Mouse (Mus musculus): ENCODE results near the gene Ncln. TPM values are rescaled to one million over a fixed set of nuclear protein-coding genes. Genes with fewer than 3 reads are reported as not detected.

Gene Ncln
- 70.4 and 80.9 TPM in 2 replicates for polyA plus RNA-seq (2015; fragmentation: Nextera tagmentation; extraction: Ambion mirVana)

GRCm38 (mm10) chr10:81496264-81496901 is at the start of gene Ncln:
Ncln (minus strand) TSS chr10:81496392.
- Histone ChIP-seq H3K9me3 (ENCODE audit: control insufficient read depth, low read length) (no peaks in the 10 kb centered on the region), H3K4me3 (replicated peaks; ENCODE audit: low read length) (peak within 1 kb of the TSS; percentile 75), H3K27me3 (replicated peaks; ENCODE audit: control insufficient read depth, insufficient read depth, low read length) (no peaks in the 10 kb centered on the region), H3K27ac (ENCODE audit: low read length) (peak within 1 kb of the TSS; percentile 71), H3K36me3 (ENCODE audit: control insufficient read depth, insufficient read depth) (0 out of 2 replicates have a peak, but pooled peaks cover 3% of the 10 kb centered on the region), H3K4me2 (ENCODE audit: low read length) (peak within 1 kb of the TSS; percentile 77), H3K4me1 (replicated peaks; ENCODE audit: control insufficient read depth, insufficient read depth, low read length) (peaks cover 19% of the 10 kb centered on the region), H3K9ac (replicated peaks; ENCODE audit: low read depth, low read length) (peak within 1 kb of the TSS; percentile 75)
- peak; percentile 98 for ATAC-seq
- under 1% methylated on average over 43 of the region's 45 CpGs for WGBS

- Histone ChIP-seq H3K27me3 (replicated peaks; ENCODE audit: control insufficient read depth, insufficient read depth, low read length) (no peaks in the 10 kb centered on the region), H3K27ac (ENCODE audit: low read length) (peak within 1 kb of the TSS; percentile 96), H3K4me1 (replicated peaks; ENCODE audit: control insufficient read depth, insufficient read depth, low read length) (peaks cover 24% of the 10 kb centered on the region), H3K4me3 (replicated peaks; ENCODE audit: low read length) (peak within 1 kb of the TSS; percentile 93), H3K9ac (replicated peaks; ENCODE audit: low read depth, low read length) (peak within 1 kb of the TSS; percentile 97), H3K36me3 (ENCODE audit: control insufficient read depth, insufficient read depth) (no peaks in the 10 kb centered on the region), H3K4me2 (ENCODE audit: low read length) (peak within 1 kb of the TSS; percentile 99), H3K9me3 (ENCODE audit: control insufficient read depth, low read length) (no peaks in the 10 kb centered on the region)
- under 1% methylated on average over 49 of the region's 59 CpGs for WGBS
- peak; percentile 98 for ATAC-seq
Observed at GRCm38 (mm10) chr10:81545161-81545747, 49.1 kb upstream of the Ncln start, which contains the start of gene Gna11. Gna11 (minus strand) TSS chr10:81545190.

GRCm38 (mm10) chr10:81544296-81545160 is 48.3 kb upstream of the Ncln start:
- under 1% methylated on average over 92 of the region's 93 CpGs for WGBS
- ATAC-seq, result peak; percentile 29

GRCm38 (mm10) chr10:81543633-81544032 is 47.4 kb upstream of the Ncln start:
- Histone ChIP-seq H3K27ac (ENCODE audit: low read length) (no peak overlapping the region; the same call in 1 of the 2 replicates), H3K27me3 (replicated peaks; ENCODE audit: control insufficient read depth, insufficient read depth, low read length) (no peaks in the 10 kb centered on the region), H3K4me2 (ENCODE audit: low read length) (peak overlapping the region; percentile 99), H3K9me3 (ENCODE audit: control insufficient read depth, low read length) (no peaks in the 10 kb centered on the region), H3K4me3 (replicated peaks; ENCODE audit: low read length) (peak overlapping the region; percentile 93), H3K36me3 (ENCODE audit: control insufficient read depth, insufficient read depth) (no peaks in the 10 kb centered on the region), H3K4me1 (replicated peaks; ENCODE audit: control insufficient read depth, insufficient read depth, low read length) (peaks cover 24% of the 10 kb centered on the region), H3K9ac (replicated peaks; ENCODE audit: low read depth, low read length) (peak overlapping the region; percentile 97)
- no peak for ATAC-seq
- WGBS, result 56% methylated on average over 1 of the region's 1 CpGs

More at GRCm38 (mm10) chr10:81544296-81545160, 48.3 kb upstream of the Ncln start:
- no peaks in the 10 kb centered on the region for H3K27me3 ChIP-seq (replicated peaks; ENCODE audit: control insufficient read depth, insufficient read depth, low read length)
- H3K9ac ChIP-seq (replicated peaks; ENCODE audit: low read depth, low read length), result peak overlapping the region; percentile 97
- peaks cover 24% of the 10 kb centered on the region for H3K4me1 ChIP-seq (replicated peaks; ENCODE audit: control insufficient read depth, insufficient read depth, low read length)
- H3K9me3 ChIP-seq (ENCODE audit: control insufficient read depth, low read length), result no peaks in the 10 kb centered on the region
- H3K4me2 ChIP-seq (ENCODE audit: low read length), result peak overlapping the region; percentile 99
- H3K27ac ChIP-seq (ENCODE audit: low read length), result peak overlapping the region; percentile 77
- peak overlapping the region; percentile 93 for H3K4me3 ChIP-seq (replicated peaks; ENCODE audit: low read length)
- no peaks in the 10 kb centered on the region for H3K36me3 ChIP-seq (ENCODE audit: control insufficient read depth, insufficient read depth)

GRCm38 (mm10) chr10:81542727-81543460 is 46.7 kb upstream of the Ncln start:
- peak overlapping the region; percentile 99; the same call in 1 of the 2 replicates for H3K4me2 ChIP-seq (ENCODE audit: low read length)
- no peaks in the 10 kb centered on the region for H3K9me3 ChIP-seq (ENCODE audit: control insufficient read depth, low read length)
- 0 out of 2 replicates have a peak overlapping the region, but pooled peaks have one; percentile 8 for H3K9ac ChIP-seq (replicated peaks; ENCODE audit: low read depth, low read length)
- H3K27ac ChIP-seq (ENCODE audit: low read length), result no peak overlapping the region
- H3K4me3 ChIP-seq (replicated peaks; ENCODE audit: low read length), result no peak overlapping the region
- peaks cover 24% of the 10 kb centered on the region for H3K4me1 ChIP-seq (replicated peaks; ENCODE audit: control insufficient read depth, insufficient read depth, low read length)
- H3K27me3 ChIP-seq (replicated peaks; ENCODE audit: control insufficient read depth, insufficient read depth, low read length), result no peaks in the 10 kb centered on the region
- WGBS, result 74% methylated on average over 7 of the region's 7 CpGs
- no peaks in the 10 kb centered on the region for H3K36me3 ChIP-seq (ENCODE audit: control insufficient read depth, insufficient read depth)
- no peak for ATAC-seq

- Histone ChIP-seq H3K4me1 (replicated peaks; ENCODE audit: control insufficient read depth, insufficient read depth, low read length) (peaks cover 24% of the 10 kb centered on the region), H3K9me3 (ENCODE audit: control insufficient read depth, low read length) (no peaks in the 10 kb centered on the region), H3K27me3 (replicated peaks; ENCODE audit: control insufficient read depth, insufficient read depth, low read length) (no peaks in the 10 kb centered on the region), H3K27ac (ENCODE audit: low read length) (no peak overlapping the region), H3K36me3 (ENCODE audit: control insufficient read depth, insufficient read depth) (no peaks in the 10 kb centered on the region), H3K4me3 (replicated peaks; ENCODE audit: low read length) (no peak overlapping the region), H3K4me2 (ENCODE audit: low read length) (no peak overlapping the region), H3K9ac (replicated peaks; ENCODE audit: low read depth, low read length) (no peak overlapping the region)
- no peak for ATAC-seq
- WGBS, result 83% methylated on average over 10 of the region's 10 CpGs
Observed at GRCm38 (mm10) chr10:81541803-81542202, 45.6 kb upstream of the Ncln start.

- H3K9ac ChIP-seq (replicated peaks; ENCODE audit: low read depth, low read length), result no peak overlapping the region
- no peak overlapping the region for H3K4me2 ChIP-seq (ENCODE audit: low read length)
- no peaks in the 10 kb centered on the region for H3K9me3 ChIP-seq (ENCODE audit: control insufficient read depth, low read length)
- H3K4me3 ChIP-seq (replicated peaks; ENCODE audit: low read length), result no peak overlapping the region
- peaks cover 24% of the 10 kb centered on the region for H3K4me1 ChIP-seq (replicated peaks; ENCODE audit: control insufficient read depth, insufficient read depth, low read length)
- no peak overlapping the region for H3K27ac ChIP-seq (ENCODE audit: low read length)
- H3K27me3 ChIP-seq (replicated peaks; ENCODE audit: control insufficient read depth, insufficient read depth, low read length), result no peaks in the 10 kb centered on the region
- no peak for ATAC-seq
- no peaks in the 10 kb centered on the region for H3K36me3 ChIP-seq (ENCODE audit: control insufficient read depth, insufficient read depth)
- 87% methylated on average over 5 of the region's 5 CpGs for WGBS
Observed at GRCm38 (mm10) chr10:81541363-81541762, 45.2 kb upstream of the Ncln start.

GRCm38 (mm10) chr10:81538321-81539048 is 42.3 kb upstream of the Ncln start:
- peaks cover 11% of the 10 kb centered on the region for H3K4me1 ChIP-seq (replicated peaks; ENCODE audit: control insufficient read depth, insufficient read depth, low read length)
- no peak overlapping the region for H3K9ac ChIP-seq (replicated peaks; ENCODE audit: low read depth, low read length)
- H3K4me3 ChIP-seq (replicated peaks; ENCODE audit: low read length), result no peak overlapping the region
- no peak overlapping the region for H3K4me2 ChIP-seq (ENCODE audit: low read length)
- WGBS, result 93% methylated on average over 3 of the region's 3 CpGs
- H3K9me3 ChIP-seq (ENCODE audit: control insufficient read depth, low read length), result no peaks in the 10 kb centered on the region
- no peaks in the 10 kb centered on the region for H3K27me3 ChIP-seq (replicated peaks; ENCODE audit: control insufficient read depth, insufficient read depth, low read length)
- ATAC-seq, result no peak
- no peaks in the 10 kb centered on the region for H3K36me3 ChIP-seq (ENCODE audit: control insufficient read depth, insufficient read depth)
- no peak overlapping the region for H3K27ac ChIP-seq (ENCODE audit: low read length)
